Mouse (Mus musculus) embryonic facial prominence, embryonic 12.5 days (tissue): ENCODE data around the gene Thumpd3. TPM values are rescaled to one million over a fixed set of nuclear protein-coding genes. Genes with fewer than 3 reads are reported as not detected.
A peak's percentile ranks its signal among the peaks of the same experiment; 100 is the strongest.

ENCODE experiments used
- ATAC-seq: fragments of 200-750 bp; cut with Nextera tagmentation; 2 replicates; pipeline ENCODE4 v1.8.0; 2017; ENCODE audit not compliant: insufficient number of reproducible peaks, insufficient read depth, low FRiP score, low TSS enrichment
- H3K27ac ChIP-seq: fragments of 300-500 bp; sonication (generic); 2 replicates; pipeline ENCODE4 v1.5.1; 2016; ENCODE audit warnings: mild to moderate bottlenecking
- H3K27me3 ChIP-seq: fragments of 300-500 bp; sonication (generic); 2 replicates; pipeline ENCODE4 v1.6.1; 2016; ENCODE audit warnings: mild to moderate bottlenecking, moderate library complexity
- H3K36me3 ChIP-seq: fragments of 300-500 bp; sonication (generic); 2 replicates; pipeline ENCODE4 v1.6.1; 2016; ENCODE audit warnings: mild to moderate bottlenecking
- H3K4me1 ChIP-seq: fragments of 300-500 bp; sonication (generic); 2 replicates; pipeline ENCODE4 v1.6.1; 2016
- H3K4me2 ChIP-seq: fragments of 300-500 bp; sonication (generic); replicated peaks from 2 replicates; pipeline ENCODE4 v1.6.1; 2016; ENCODE audit warnings: mild to moderate bottlenecking, moderate library complexity
- H3K4me3 ChIP-seq: fragments of 300-500 bp; sonication (generic); 2 replicates; pipeline ENCODE4 v1.5.1; 2016; ENCODE audit warnings: mild to moderate bottlenecking
- H3K9ac ChIP-seq: fragments of 300-500 bp; sonication (generic); 2 replicates; pipeline ENCODE4 v1.6.1; 2016; ENCODE audit warnings: mild to moderate bottlenecking, moderate library complexity
- H3K9me3 ChIP-seq: fragments of 300-500 bp; sonication (generic); 2 replicates; pipeline ENCODE4 v1.6.1; 2016; ENCODE audit warnings: mild to moderate bottlenecking, moderate library complexity
- WGBS: fragments of 180-500 bp; shearing (Covaris S2); methylation state at CpG from one replicate; pipeline ENCODE4 v1.1.7; 2016; 5-methylcytosine and 5-hydroxymethylcytosine counted together
- polyA plus RNA-seq: library from polyadenylated mRNA; unstranded; fragments of >200 nt; fragmentation: Nextera tagmentation; extraction: Ambion mirVana; gene quantifications from 2 replicates; pipeline ENCODE4 v1.2.1, GENCODE M21; 2016

Thumpd3 gene
- polyA plus RNA-seq, 1 experiment from 2014 or later: 50.8 TPM

GRCm38 (mm10) chr6:113062253-113062652 is 16.2 kb downstream of the Thumpd3 start:
- Histone ChIP-seq H3K9me3 (no peaks in the 10 kb centered on the region), H3K36me3 (peaks cover 81% of the 10 kb centered on the region), H3K4me2 (no peak overlapping the region), H3K4me3 (no peak overlapping the region), H3K27me3 (no peaks in the 10 kb centered on the region), H3K27ac (no peak overlapping the region), H3K4me1 (no peaks in the 10 kb centered on the region), H3K9ac (no peak overlapping the region)
- 71% methylated on average over 3 of the region's 3 CpGs for WGBS
- no peak for ATAC-seq

- H3K9me3 ChIP-seq: no peaks in the 10 kb centered on the region
- no peak overlapping the region for H3K27ac ChIP-seq
- 91% methylated on average over 10 of the region's 10 CpGs for WGBS
- no peak overlapping the region for H3K9ac ChIP-seq
- no peaks in the 10 kb centered on the region for H3K4me1 ChIP-seq
- H3K4me2 ChIP-seq: no peak overlapping the region
- H3K27me3 ChIP-seq: no peaks in the 10 kb centered on the region
- ATAC-seq: no peak
- H3K36me3 ChIP-seq: peaks cover 87% of the 10 kb centered on the region
- no peak overlapping the region for H3K4me3 ChIP-seq
Observed at GRCm38 (mm10) chr6:113063363-113063762, 17.3 kb downstream of the Thumpd3 start.

- Histone ChIP-seq H3K9me3 (no peaks in the 10 kb centered on the region), H3K9ac (no peak overlapping the region), H3K27ac (no peak overlapping the region), H3K36me3 (peaks cover 84% of the 10 kb centered on the region), H3K4me1 (no peaks in the 10 kb centered on the region), H3K4me3 (no peak overlapping the region), H3K4me2 (no peak overlapping the region), H3K27me3 (no peaks in the 10 kb centered on the region)
- 88% methylated on average over 3 of the region's 3 CpGs for WGBS
- no peak for ATAC-seq
Observed at GRCm38 (mm10) chr6:113065186-113065585, 19.2 kb downstream of the Thumpd3 start.

GRCm38 (mm10) chr6:113069154-113069553 is 23.1 kb downstream of the Thumpd3 start:
- no peaks in the 10 kb centered on the region for H3K27me3 ChIP-seq
- 93% methylated on average over 1 of the region's 1 CpGs for WGBS
- no peaks in the 10 kb centered on the region for H3K9me3 ChIP-seq
- no peak overlapping the region for H3K27ac ChIP-seq
- ATAC-seq: no peak
- no peak overlapping the region for H3K4me3 ChIP-seq
- peaks cover 52% of the 10 kb centered on the region for H3K36me3 ChIP-seq
- H3K4me1 ChIP-seq: peaks cover 5% of the 10 kb centered on the region; the same call in 1 of the 2 replicates
- no peak overlapping the region for H3K4me2 ChIP-seq
- no peak overlapping the region for H3K9ac ChIP-seq

GRCm38 (mm10) chr6:113075261-113075660 is 29.2 kb downstream of the Thumpd3 start:
- H3K4me3 ChIP-seq: peak overlapping the region; percentile 90
- no peaks in the 10 kb centered on the region for H3K9me3 ChIP-seq
- no peak for ATAC-seq
- H3K4me1 ChIP-seq: peaks cover 25% of the 10 kb centered on the region; the same call in 1 of the 2 replicates
- WGBS: 30% methylated on average over 3 of the region's 3 CpGs
- no peaks in the 10 kb centered on the region for H3K27me3 ChIP-seq
- H3K9ac ChIP-seq: peak overlapping the region; percentile 100
- peak overlapping the region; percentile 80 for H3K4me2 ChIP-seq
- H3K27ac ChIP-seq: peak overlapping the region; percentile 100
- peaks cover 3% of the 10 kb centered on the region; the same call in 1 of the 2 replicates for H3K36me3 ChIP-seq

- Histone ChIP-seq H3K4me1 (peaks cover 27% of the 10 kb centered on the region; the same call in 1 of the 2 replicates), H3K9me3 (no peaks in the 10 kb centered on the region), H3K27me3 (no peaks in the 10 kb centered on the region), H3K27ac (peak overlapping the region; percentile 100), H3K9ac (peak overlapping the region; percentile 100), H3K4me2 (peak overlapping the region; percentile 80), H3K36me3 (peaks cover 2% of the 10 kb centered on the region; the same call in 1 of the 2 replicates), H3K4me3 (peak overlapping the region; percentile 90)
- peak; percentile 90 for ATAC-seq
- WGBS: under 1% methylated on average over 54 of the region's 55 CpGs
Observed at GRCm38 (mm10) chr6:113076012-113076685, 30.1 kb downstream of the Thumpd3 start.

GRCm38 (mm10) chr6:113076686-113077516 is 30.9 kb downstream of the Thumpd3 start, which contains the start of gene Setd5:
Gene Setd5 (plus strand): TSS chr6:113077365.
- peak within 1 kb of the TSS; percentile 100 for H3K27ac ChIP-seq
- H3K36me3 ChIP-seq: no peaks in the 10 kb centered on the region
- WGBS: under 1% methylated on average over 79 of the region's 91 CpGs
- H3K9me3 ChIP-seq: no peaks in the 10 kb centered on the region
- peak within 1 kb of the TSS; percentile 80 for H3K4me2 ChIP-seq
- ATAC-seq: peak; percentile 93
- peak within 1 kb of the TSS; percentile 90 for H3K4me3 ChIP-seq
- peak within 1 kb of the TSS; percentile 100 for H3K9ac ChIP-seq
- no peaks in the 10 kb centered on the region for H3K27me3 ChIP-seq
- peaks cover 34% of the 10 kb centered on the region; the same call in 1 of the 2 replicates for H3K4me1 ChIP-seq

GRCm38 (mm10) chr6:113077569-113078030 is 31.6 kb downstream of the Thumpd3 start:
- Histone ChIP-seq H3K27me3 (no peaks in the 10 kb centered on the region), H3K9ac (peak overlapping the region; percentile 100), H3K4me1 (peaks cover 41% of the 10 kb centered on the region; the same call in 1 of the 2 replicates), H3K4me2 (peak overlapping the region; percentile 80), H3K27ac (peak overlapping the region; percentile 100), H3K9me3 (no peaks in the 10 kb centered on the region), H3K36me3 (no peaks in the 10 kb centered on the region), H3K4me3 (peak overlapping the region; percentile 90)
- ATAC-seq: no peak
- under 1% methylated on average over 28 of the region's 28 CpGs for WGBS

GRCm38 (mm10) chr6:113078031-113078721 is 32.2 kb downstream of the Thumpd3 start:
- Histone ChIP-seq H3K9ac (peak overlapping the region; percentile 100), H3K4me3 (peak overlapping the region; percentile 90), H3K27ac (peak overlapping the region; percentile 100), H3K9me3 (no peaks in the 10 kb centered on the region), H3K4me1 (peaks cover 44% of the 10 kb centered on the region; the same call in 1 of the 2 replicates), H3K4me2 (peak overlapping the region; percentile 80), H3K36me3 (no peaks in the 10 kb centered on the region), H3K27me3 (no peaks in the 10 kb centered on the region)
- WGBS: under 1% methylated on average over 18 of the region's 18 CpGs
- ATAC-seq: no peak

- peak overlapping the region; percentile 80 for H3K4me2 ChIP-seq
- no peak for ATAC-seq
- H3K9ac ChIP-seq: peak overlapping the region; percentile 59
- H3K4me3 ChIP-seq: peak overlapping the region; percentile 90
- H3K9me3 ChIP-seq: no peaks in the 10 kb centered on the region
- 0 out of 2 replicates have a peak overlapping the region, but pooled peaks have one; percentile 41 for H3K27ac ChIP-seq
- 5% methylated on average over 3 of the region's 3 CpGs for WGBS
- H3K36me3 ChIP-seq: no peaks in the 10 kb centered on the region
- no peaks in the 10 kb centered on the region for H3K27me3 ChIP-seq
- H3K4me1 ChIP-seq: peaks cover 38% of the 10 kb centered on the region; the same call in 1 of the 2 replicates
Observed at GRCm38 (mm10) chr6:113079492-113079891, 33.5 kb downstream of the Thumpd3 start.

GRCm38 (mm10) chr6:113082229-113082628 is 36.2 kb downstream of the Thumpd3 start:
- H3K27ac ChIP-seq: peak overlapping the region; percentile 20; the same call in 1 of the 2 replicates
- H3K9ac ChIP-seq: no peak overlapping the region
- H3K9me3 ChIP-seq: no peaks in the 10 kb centered on the region
- H3K4me1 ChIP-seq: peaks cover 32% of the 10 kb centered on the region; the same call in 1 of the 2 replicates
- no peak for ATAC-seq
- H3K36me3 ChIP-seq: no peaks in the 10 kb centered on the region
- WGBS: 19% methylated on average over 6 of the region's 6 CpGs
- H3K4me3 ChIP-seq: no peak overlapping the region
- H3K4me2 ChIP-seq: peak overlapping the region; percentile 35
- H3K27me3 ChIP-seq: no peaks in the 10 kb centered on the region
